Mouse (Mus musculus) lung, postnatal 0 days (tissue): ENCODE results near the gene Banp. TPM values are rescaled to one million over a fixed set of nuclear protein-coding genes. Genes with fewer than 3 reads are reported as not detected.

ENCODE experiments used
- ATAC-seq: fragments of 200-750 bp; cut with Nextera tagmentation; 2 replicates; pipeline ENCODE4 v1.8.0; 2017; ENCODE audit warnings: moderate library complexity
- DNase-seq: peaks from one replicate; pipeline ENCODE4 v3.0.0-alpha.2; 2016; ENCODE audit warnings: low spot score
- H3K27ac ChIP-seq: fragments of 300-500 bp; sonication (generic); 2 replicates; pipeline ENCODE4 v1.5.1; 2014; ENCODE audit warnings: antibody characterized with exemption, mild to moderate bottlenecking, low read length, mixed read lengths
- H3K27me3 ChIP-seq: fragments of 300-500 bp; sonication (generic); replicated peaks from 2 replicates; pipeline ENCODE4 v1.6.1; 2014; ENCODE audit warnings: low read length, mixed read lengths; ENCODE audit not compliant: insufficient read depth
- H3K36me3 ChIP-seq: fragments of 300-500 bp; sonication (generic); 2 replicates; pipeline ENCODE4 v1.6.1; 2014; ENCODE audit warnings: low read length, mixed read lengths; ENCODE audit not compliant: insufficient read depth
- H3K4me1 ChIP-seq: fragments of 300-500 bp; sonication (generic); 2 replicates; pipeline ENCODE4 v1.6.1; 2014; ENCODE audit warnings: antibody characterized with exemption, low read depth, low read length, mixed read lengths; ENCODE audit not compliant: insufficient read depth
- H3K4me2 ChIP-seq: fragments of 300-500 bp; sonication (generic); replicated peaks from 2 replicates; pipeline ENCODE4 v1.6.1; 2014; ENCODE audit warnings: low read depth, mild to moderate bottlenecking, low read length, moderate library complexity, mixed read lengths
- H3K4me3 ChIP-seq: fragments of 300-500 bp; sonication (generic); 2 replicates; pipeline ENCODE4 v1.5.1; 2014; ENCODE audit warnings: low read depth, low read length
- H3K9ac ChIP-seq: fragments of 300-500 bp; sonication (generic); replicated peaks from 2 replicates; pipeline ENCODE4 v1.6.1; 2014; ENCODE audit warnings: low read depth, mild to moderate bottlenecking
- H3K9me3 ChIP-seq: fragments of 300-500 bp; sonication (generic); 2 replicates; pipeline ENCODE4 v1.6.1; 2016; ENCODE audit warnings: low read length, mixed read lengths
- CTCF ChIP-seq: IDR thresholded peaks from 2 replicates; pipeline ENCODE4 v1.5.1; 2016; ENCODE audit warnings: antibody characterized with exemption, mild to moderate bottlenecking
- EP300 ChIP-seq: IDR thresholded peaks from 2 replicates; pipeline ENCODE4 v1.6.1; 2016; ENCODE audit warnings: antibody characterized with exemption, mild to moderate bottlenecking, control low read depth
- WGBS: fragments of 180-500 bp; shearing (Covaris S2); extraction: QIAGEN DNeasy Blood & Tissue Kit; methylation state at CpG from one replicate; pipeline ENCODE4 v1.1.7; 2014; 5-methylcytosine and 5-hydroxymethylcytosine counted together
- polyA plus RNA-seq: library from polyadenylated mRNA; unstranded; fragments of >200 nt; fragmentation: Nextera tagmentation; extraction: Ambion mirVana; gene quantifications from 2 replicates; pipeline ENCODE4 v1.2.1, GENCODE M21; 2015

The Banp gene
- polyA plus RNA-seq, 1 experiment from 2014 or later = 17.1 TPM

DNA sequence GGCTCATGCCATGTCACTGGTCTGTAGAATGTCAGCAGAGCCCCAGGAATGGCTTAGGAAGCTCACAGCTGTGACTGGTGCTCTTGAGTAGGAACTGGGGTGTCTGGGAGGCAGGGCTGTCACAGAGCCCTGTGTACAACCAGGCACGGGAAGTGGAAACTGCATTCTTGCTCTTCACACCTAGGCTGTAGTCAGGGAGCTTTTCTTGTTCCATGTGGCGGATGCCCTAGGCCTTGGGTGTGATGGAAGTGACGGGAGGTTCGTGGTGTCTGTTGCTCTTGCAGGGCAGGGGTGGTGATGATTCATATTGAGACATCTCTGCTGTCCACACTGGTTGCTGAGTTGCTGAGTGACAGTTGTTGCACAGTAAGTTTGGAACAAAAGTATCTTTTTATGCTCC, 45.6 kb downstream of the Banp start:
- H3K27ac ChIP-seq = no peak overlapping the region
- H3K36me3 ChIP-seq = peaks cover 30% of the 10 kb centered on the region
- no peak overlapping the region for H3K9ac ChIP-seq
- no peaks in the 10 kb centered on the region for H3K4me1 ChIP-seq
- no peaks in the 10 kb centered on the region for H3K27me3 ChIP-seq
- H3K4me3 ChIP-seq = no peak overlapping the region
- no peaks in the 10 kb centered on the region for H3K9me3 ChIP-seq
- no peak for TF ChIP-seq EP300
- TF ChIP-seq CTCF = no peak
- ATAC-seq (peak; percentile 45), DNase-seq (no peak)
- WGBS = 67% methylated on average over 4 of the region's 4 CpGs
- H3K4me2 ChIP-seq = no peak overlapping the region

DNA sequence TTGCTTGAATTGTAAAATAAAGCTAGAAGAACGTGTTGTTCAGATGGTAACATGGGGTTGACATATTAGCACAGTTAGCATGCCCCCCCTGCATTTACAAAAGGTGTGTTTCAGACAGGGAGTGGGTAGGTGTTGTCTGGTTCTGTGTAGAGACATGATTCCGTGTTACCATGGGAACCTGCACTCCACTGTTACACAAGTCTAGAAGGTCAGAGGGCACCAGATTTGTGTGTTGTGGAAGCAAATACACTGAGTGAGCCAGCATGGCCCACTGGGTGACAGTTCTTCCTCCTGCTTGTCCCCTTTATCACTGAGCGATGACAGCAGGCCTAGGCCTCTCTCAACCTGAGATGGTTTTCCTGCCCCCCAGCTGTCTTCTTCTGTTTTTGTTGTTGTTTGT, 46.3 kb downstream of the Banp start:
- no peak overlapping the region for H3K4me3 ChIP-seq
- TF ChIP-seq CTCF (no peak), EP300 (no peak)
- 84% methylated on average over 3 of the region's 3 CpGs for WGBS
- no peak for DNase-seq
- no peak overlapping the region for H3K4me2 ChIP-seq
- H3K9me3 ChIP-seq = no peaks in the 10 kb centered on the region
- no peak for ATAC-seq
- no peaks in the 10 kb centered on the region for H3K4me1 ChIP-seq
- H3K9ac ChIP-seq = no peak overlapping the region
- H3K27ac ChIP-seq = no peak overlapping the region
- H3K36me3 ChIP-seq = peaks cover 26% of the 10 kb centered on the region
- no peaks in the 10 kb centered on the region for H3K27me3 ChIP-seq

DNA sequence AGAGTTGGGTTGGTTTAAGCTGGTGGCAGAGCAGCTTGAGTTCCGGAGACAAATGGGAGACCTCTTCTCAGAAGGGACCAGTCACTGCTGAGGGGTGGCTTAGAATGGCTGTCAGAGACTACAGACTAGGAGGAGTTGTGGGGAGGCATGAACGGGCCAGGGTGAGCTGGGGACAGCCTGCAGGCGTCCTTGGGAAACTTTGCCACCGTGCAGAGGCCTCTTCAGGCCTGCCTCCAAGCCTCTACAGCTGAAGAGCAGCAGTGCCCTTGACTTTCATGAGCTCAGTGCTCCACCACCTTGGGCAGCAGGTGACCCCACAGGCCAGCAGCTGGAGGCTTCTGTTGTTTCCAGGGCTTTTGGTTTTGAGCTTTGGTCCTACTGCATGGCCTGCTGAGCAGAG, 49.1 kb downstream of the Banp start:
- no peak overlapping the region for H3K4me3 ChIP-seq
- H3K27ac ChIP-seq = no peak overlapping the region
- ATAC-seq (no peak), DNase-seq (no peak)
- H3K27me3 ChIP-seq = no peaks in the 10 kb centered on the region
- TF ChIP-seq CTCF (no peak), EP300 (no peak)
- H3K4me2 ChIP-seq = no peak overlapping the region
- H3K4me1 ChIP-seq = no peaks in the 10 kb centered on the region
- WGBS = 63% methylated on average over 4 of the region's 4 CpGs
- no peaks in the 10 kb centered on the region for H3K9me3 ChIP-seq
- H3K9ac ChIP-seq = no peak overlapping the region
- H3K36me3 ChIP-seq = peaks cover 15% of the 10 kb centered on the region

DNA sequence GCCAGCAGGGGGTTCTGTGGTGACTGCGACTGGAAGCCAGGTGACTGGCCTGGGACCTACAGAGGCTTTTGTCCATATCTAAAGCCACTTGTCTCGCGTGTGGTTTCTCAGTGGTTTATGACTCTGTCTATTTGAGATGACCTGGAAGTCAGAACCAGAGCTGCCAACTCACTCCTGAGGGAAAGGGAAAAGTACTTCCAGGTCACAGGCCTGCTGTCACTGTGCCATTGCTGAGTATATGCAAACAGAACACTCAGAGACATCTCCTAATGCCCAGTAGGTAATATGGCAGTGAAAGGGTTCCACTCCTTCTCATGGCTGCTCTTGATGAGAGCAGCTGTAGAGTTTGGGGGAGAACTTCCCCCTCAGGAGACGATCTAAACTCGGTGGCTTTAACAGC, 49.7 kb downstream of the Banp start:
- Histone ChIP-seq H3K4me3 (no peak overlapping the region), H3K27me3 (no peaks in the 10 kb centered on the region), H3K9me3 (no peaks in the 10 kb centered on the region), H3K9ac (no peak overlapping the region), H3K36me3 (peaks cover 12% of the 10 kb centered on the region), H3K4me1 (no peaks in the 10 kb centered on the region), H3K4me2 (no peak overlapping the region), H3K27ac (no peak overlapping the region)
- 67% methylated on average over 5 of the region's 5 CpGs for WGBS
- TF ChIP-seq EP300 (no peak), CTCF (peak; percentile 40)
- DNase-seq (no peak), ATAC-seq (no peak)

DNA sequence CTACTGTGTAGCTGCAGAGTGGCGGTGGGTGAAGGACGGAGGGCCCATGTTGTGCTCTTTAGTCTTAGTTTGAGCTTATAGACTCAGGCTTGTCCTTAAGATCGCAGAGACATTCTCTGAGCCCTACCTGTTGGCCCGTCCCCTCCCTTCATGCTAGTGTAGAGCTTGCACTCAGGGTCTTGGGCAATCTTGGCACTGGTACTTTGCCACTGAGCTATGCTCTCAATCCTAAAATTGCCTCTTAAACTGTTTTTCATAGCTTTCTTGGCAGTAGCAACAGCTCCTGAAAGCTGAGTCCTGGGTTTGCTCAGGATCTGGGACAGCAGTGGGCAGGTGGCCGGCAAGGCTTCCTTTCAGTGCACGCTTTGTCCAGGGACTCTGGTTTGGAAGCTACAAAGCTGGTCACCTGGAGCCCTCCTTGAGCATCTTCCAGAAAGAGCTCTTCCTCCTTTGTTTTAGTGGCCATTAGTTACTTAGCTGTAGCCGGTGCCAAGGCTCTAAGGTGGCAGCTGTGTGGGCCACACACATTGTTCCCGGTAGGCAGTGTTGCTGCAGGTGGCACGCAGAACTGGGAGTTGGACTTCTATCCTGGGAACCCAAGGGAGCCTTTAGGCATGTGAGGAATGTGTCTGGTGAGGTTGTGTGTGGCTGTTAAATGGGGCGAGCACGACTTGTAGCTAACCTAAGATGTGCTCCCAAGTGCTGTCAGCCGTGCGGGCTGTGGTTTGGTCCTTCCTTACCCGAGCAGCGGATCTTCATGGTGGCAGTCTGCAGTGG, 52.0 kb downstream of the Banp start:
- WGBS = 66% methylated on average over 15 of the region's 15 CpGs
- peak overlapping the region; percentile 73 for H3K27ac ChIP-seq
- H3K4me3 ChIP-seq = no peak overlapping the region
- no peaks in the 10 kb centered on the region for H3K27me3 ChIP-seq
- H3K4me1 ChIP-seq = no peaks in the 10 kb centered on the region
- H3K36me3 ChIP-seq = peaks cover 12% of the 10 kb centered on the region
- TF ChIP-seq CTCF = no peak
- TF ChIP-seq EP300 = peak; percentile 29
- H3K9me3 ChIP-seq = no peaks in the 10 kb centered on the region
- no peak overlapping the region for H3K9ac ChIP-seq
- DNase-seq (peak; percentile 80), ATAC-seq (peak; percentile 90)
- H3K4me2 ChIP-seq = no peak overlapping the region

DNA sequence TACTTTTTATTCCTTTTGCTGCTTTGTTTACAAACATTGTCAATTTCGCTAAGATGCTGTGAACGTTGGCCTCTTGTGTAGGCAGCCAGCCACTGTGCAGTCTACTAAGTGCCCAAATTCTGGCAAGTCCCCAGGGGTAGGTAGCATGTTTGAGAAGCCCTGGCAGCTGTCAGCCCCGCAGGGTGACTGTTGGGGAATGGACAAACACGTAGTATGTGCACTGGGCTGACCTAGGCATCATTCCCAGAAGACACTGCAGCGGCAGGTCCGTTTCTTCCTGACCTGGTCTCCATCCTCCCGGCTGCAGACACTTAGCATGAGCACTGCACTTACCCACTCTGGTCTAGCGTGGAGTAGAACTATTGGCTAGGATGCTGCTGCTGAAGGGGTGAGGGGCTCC, 54.1 kb downstream of the Banp start:
- H3K36me3 ChIP-seq = no peaks in the 10 kb centered on the region
- H3K4me1 ChIP-seq = no peaks in the 10 kb centered on the region

More for the DNA sequence above, 54.1 kb downstream of the Banp start:
- ATAC-seq (no peak), DNase-seq (no peak)
- no peak overlapping the region for H3K4me2 ChIP-seq
- H3K9me3 ChIP-seq = no peaks in the 10 kb centered on the region
- H3K9ac ChIP-seq = no peak overlapping the region
- 73% methylated on average over 8 of the region's 8 CpGs for WGBS
- no peak overlapping the region for H3K27ac ChIP-seq
- H3K4me3 ChIP-seq = no peak overlapping the region
- H3K27me3 ChIP-seq = no peaks in the 10 kb centered on the region
- no peak for TF ChIP-seq CTCF
- no peak for TF ChIP-seq EP300
